Mouse (Mus musculus): Measurements from ENCODE around the gene Ly6g6e.

DNA sequence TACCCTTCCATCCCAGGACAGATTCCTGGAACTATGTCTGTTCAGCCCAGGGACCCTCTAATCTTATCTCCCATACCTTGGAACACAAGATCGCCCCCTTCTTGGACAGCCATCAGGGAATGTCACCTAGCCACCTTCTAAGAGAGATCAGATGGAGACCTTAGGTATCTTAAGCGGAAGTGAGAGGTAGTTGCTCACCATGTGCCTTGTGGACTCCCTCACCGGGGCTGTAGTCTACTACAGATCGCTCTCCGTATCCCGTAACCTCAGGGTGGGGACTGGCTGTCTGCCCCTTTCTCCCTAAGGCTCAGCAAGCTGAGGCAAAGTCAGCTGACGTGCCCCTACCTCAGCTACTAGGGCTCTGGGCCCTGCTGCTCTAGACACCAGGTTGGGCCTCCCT is 27.4 kb downstream of the Ly6g6e start:
- TF ChIP-seq CTCF (IDR thresholded peaks at IDR 0.05; ENCODE audit: extremely low read depth, insufficient read length, insufficient replicate concordance, low read depth, low read length): no peak
- TF ChIP-seq POLR2A (IDR thresholded peaks at IDR 0.05; ENCODE audit: low read depth, low read length): no peak

Measured in small intestine, adult 2 months (tissue).